Mouse (Mus musculus) cerebellum, adult 11-12 months (tissue): Measurements from ENCODE around the gene Gm13762.
"Not testable (repeated sequence)": the region's sequence is repeated elsewhere in the genome, so short reads cannot be mapped to it uniquely, and the experiment has no call there.

ENCODE experiments used
- DNase-seq: peaks from one replicate; pipeline ENCODE4 v3.0.0; 2022

Gm13762 gene

DNA sequence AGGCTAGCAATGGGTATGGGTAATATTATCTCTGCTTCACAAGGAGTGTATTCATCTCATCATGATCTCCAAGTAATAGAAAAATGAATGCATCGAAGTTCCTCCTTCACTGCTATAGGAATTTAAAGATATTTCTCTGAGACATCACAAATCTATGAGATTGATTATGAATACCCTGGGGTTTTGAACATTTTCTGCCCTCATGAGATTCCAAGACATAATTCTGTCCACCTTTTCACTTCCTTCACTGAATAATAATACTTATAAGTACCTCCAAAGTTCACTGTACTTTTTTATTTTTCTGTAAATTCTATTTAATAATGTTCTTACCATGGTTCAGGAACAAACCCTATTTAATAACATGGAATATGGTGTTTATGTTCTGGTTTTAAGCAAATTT, at the start of gene Gm13762:
TSS of gene Gm13762 (minus strand) at position 101 of the 400 bp plus-strand sequence.
- no peak for DNase-seq

DNA sequence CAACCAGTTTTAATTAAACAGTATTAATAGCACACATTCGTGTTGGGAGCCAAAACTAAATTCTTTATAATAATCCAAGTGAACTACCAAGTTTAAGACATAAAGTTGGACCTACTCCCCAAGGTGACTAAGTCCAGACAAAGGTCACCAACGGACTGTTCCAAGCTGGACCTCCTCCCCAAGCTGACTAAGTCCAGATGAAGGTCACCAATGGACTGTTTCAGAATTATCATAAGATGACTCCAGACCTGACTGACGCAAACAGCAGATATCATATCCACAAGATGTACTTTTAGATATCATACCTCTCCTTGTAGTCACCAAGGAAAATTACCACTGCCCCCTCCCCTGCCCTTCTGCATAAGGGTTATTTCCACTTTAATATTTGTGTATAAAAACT, 41.4 kb upstream of the Gm13762 start:
- DNase-seq, result not testable (repeated sequence)

DNA sequence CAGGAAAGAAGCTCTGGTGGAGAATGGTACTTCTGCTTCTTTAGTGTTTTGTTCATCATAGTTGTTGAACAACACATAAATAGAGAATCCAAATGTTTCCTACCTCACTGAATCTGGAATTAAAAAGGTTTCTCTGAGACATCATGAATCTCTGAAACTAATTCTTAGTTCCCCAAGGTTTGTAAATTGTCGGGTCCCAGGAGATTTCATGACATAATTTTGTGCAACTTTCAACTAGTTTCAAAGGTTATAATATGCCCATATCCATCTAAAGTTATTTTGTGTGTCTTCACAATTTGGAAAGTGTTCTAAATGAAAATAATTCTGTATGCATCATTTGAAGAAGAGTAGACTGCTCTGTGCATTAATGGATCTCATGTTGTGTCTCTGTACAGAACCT, 38.2 kb upstream of the Gm13762 start, which contains the start of gene Olfr1216:
TSS of gene Olfr1216 (minus strand) at position 101 of the 400 bp plus-strand sequence.
- no peak for DNase-seq

DNA sequence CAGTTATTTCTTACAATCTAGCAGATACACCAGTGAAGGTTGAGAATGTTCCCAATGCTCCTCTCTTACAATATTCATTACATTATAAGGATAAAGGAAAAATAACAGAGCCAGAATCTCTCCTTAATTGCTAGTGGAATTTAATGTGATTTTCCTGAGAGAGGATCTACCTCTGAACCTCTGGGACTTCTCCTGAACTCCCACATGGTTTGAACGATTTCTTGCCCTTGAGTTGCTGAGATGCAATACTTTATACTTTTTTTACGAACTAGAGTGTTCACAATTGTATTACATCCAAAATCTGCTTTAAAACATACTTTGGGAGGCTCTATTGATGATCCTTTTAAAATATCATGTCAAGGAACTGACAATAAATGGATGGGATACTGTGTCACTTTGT, 26.8 kb upstream of the Gm13762 start, which contains the start of gene Olfr1215:
TSS of gene Olfr1215 (minus strand) at position 101 of the 400 bp plus-strand sequence.
- no peak for DNase-seq

DNA sequence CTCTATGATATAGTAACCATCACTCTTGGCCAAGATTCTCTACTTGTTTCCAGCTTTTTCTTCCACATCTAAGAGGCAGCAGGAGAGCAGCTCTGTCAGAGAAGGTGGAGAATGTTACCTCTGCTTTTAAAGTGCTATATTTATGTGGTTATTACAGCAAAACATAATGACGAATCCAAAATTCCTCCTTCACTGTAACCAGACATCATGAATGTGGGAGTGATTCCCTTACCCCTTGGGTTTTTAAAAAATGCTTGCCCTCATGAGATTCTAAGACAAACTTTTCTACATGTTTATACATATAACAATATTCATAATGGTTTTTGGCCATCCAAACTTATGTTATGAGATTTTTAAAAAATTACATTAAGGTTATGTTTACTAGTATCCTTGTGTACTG, 12.5 kb upstream of the Gm13762 start, which contains the start of gene Olfr1214:
TSS of gene Olfr1214 (minus strand) at position 101 of the 400 bp plus-strand sequence.
- no peak for DNase-seq

DNA sequence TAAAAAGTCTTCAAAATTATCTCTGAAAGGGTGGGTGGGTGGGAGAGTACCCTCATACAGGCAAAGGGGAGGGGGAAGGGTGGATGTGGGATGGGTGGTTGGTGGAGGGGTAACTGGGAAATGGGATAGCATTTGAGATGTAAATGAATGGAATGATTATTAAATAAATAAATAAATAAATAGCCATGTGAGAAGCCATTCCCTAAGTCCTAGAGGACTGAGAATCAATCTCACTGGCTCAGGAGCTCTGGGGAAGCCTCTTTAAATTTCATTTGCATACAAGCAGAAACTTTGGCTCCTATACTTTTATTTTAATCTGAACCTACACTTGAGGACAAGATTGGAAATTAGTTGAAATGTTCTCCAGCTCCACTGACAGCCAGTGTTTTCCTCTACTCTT, 26.4 kb downstream of the Gm13762 start, which contains the start of gene Olfr1212:
TSS of gene Olfr1212 (plus strand) at position 301 of the 400 bp plus-strand sequence.
- no peak for DNase-seq

DNA sequence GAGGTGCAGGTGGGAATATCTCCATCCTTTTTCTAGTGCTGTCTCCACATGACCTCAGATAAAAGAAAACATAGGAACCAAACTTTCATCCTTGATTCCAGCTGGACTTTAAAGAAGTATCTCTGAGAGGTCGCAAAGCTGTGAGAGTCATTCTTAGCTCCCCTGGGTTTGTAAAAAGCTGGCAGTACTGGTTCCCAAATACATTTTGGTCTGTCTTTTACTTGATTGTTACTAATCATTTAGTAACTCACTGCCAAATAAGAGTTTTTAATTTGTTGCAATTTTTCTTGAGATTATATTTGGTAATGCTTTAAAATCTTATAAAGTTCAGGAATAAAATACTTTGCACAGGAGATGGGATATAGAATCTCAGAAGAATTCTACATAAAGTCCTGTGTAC, 42.1 kb downstream of the Gm13762 start, which contains the start of gene Olfr1211:
TSS of gene Olfr1211 (minus strand) at position 101 of the 400 bp plus-strand sequence.
- DNase-seq, result no peak
